Mouse (Mus musculus) G1E-ER4 (cell line): Measurements from ENCODE around the gene Gm20388. TPM values are rescaled to one million over a fixed set of nuclear protein-coding genes. Genes with fewer than 3 reads are reported as not detected.

Experiments
- GATA1 ChIP-seq: IDR thresholded peaks from one replicate; pipeline ENCODE4 v1.8.0; 2012; ENCODE audit warnings: low read length, inconsistent platforms
- polyA plus RNA-seq: library from polyadenylated mRNA; stranded (reverse); fragments of >175 nt; gene quantifications from 2 replicates; pipeline ENCODE4 v1.2.3, GENCODE M21; 2012

Gene Gm20388
- polyA plus RNA-seq, 1 experiment = not detected

- no peak for TF ChIP-seq GATA1
Observed at GRCm38 (mm10) chr8:121372639-121372986, 1462.0 kb downstream of the Gm20388 start.

- TF ChIP-seq GATA1 = no peak
Observed at GRCm38 (mm10) chr8:121374284-121374683, 1463.6 kb downstream of the Gm20388 start.

- no peak for TF ChIP-seq GATA1
Observed at GRCm38 (mm10) chr8:121374777-121375176, 1464.1 kb downstream of the Gm20388 start.

- TF ChIP-seq GATA1 = no peak
Observed at GRCm38 (mm10) chr8:121376116-121376950, 1465.7 kb downstream of the Gm20388 start.

- TF ChIP-seq GATA1 = no peak
Observed at GRCm38 (mm10) chr8:121377680-121378079, 1467.0 kb downstream of the Gm20388 start.

- TF ChIP-seq GATA1 = no peak
Observed at GRCm38 (mm10) chr8:121379387-121379786, 1468.7 kb downstream of the Gm20388 start.

GRCm38 (mm10) chr8:121382583-121383241, 1472.1 kb downstream of the Gm20388 start:
- TF ChIP-seq GATA1 = no peak

GRCm38 (mm10) chr8:121385540-121385939, 1474.9 kb downstream of the Gm20388 start:
- no peak for TF ChIP-seq GATA1

GRCm38 (mm10) chr8:121390608-121391007, 1480.0 kb downstream of the Gm20388 start:
- TF ChIP-seq GATA1 = no peak

- TF ChIP-seq GATA1 = no peak
Observed at GRCm38 (mm10) chr8:121391254-121391653, 1480.6 kb downstream of the Gm20388 start.

- TF ChIP-seq GATA1 = no peak
Observed at GRCm38 (mm10) chr8:121391771-121392170, 1481.1 kb downstream of the Gm20388 start.

GRCm38 (mm10) chr8:121392482-121392881, 1481.8 kb downstream of the Gm20388 start:
- no peak for TF ChIP-seq GATA1

GRCm38 (mm10) chr8:121393111-121393510, 1482.5 kb downstream of the Gm20388 start:
- no peak for TF ChIP-seq GATA1

- TF ChIP-seq GATA1 = no peak
Observed at GRCm38 (mm10) chr8:121394686-121395085, 1484.0 kb downstream of the Gm20388 start.

GRCm38 (mm10) chr8:121395316-121395715, 1484.7 kb downstream of the Gm20388 start:
- TF ChIP-seq GATA1 = no peak

- no peak for TF ChIP-seq GATA1
Observed at GRCm38 (mm10) chr8:121396151-121396550, 1485.5 kb downstream of the Gm20388 start.

- TF ChIP-seq GATA1 = no peak
Observed at GRCm38 (mm10) chr8:121397201-121397698, 1486.6 kb downstream of the Gm20388 start.

- TF ChIP-seq GATA1 = no peak
Observed at GRCm38 (mm10) chr8:121398081-121398480, 1487.4 kb downstream of the Gm20388 start.
